Mouse (Mus musculus): Measurements from ENCODE around the gene Gnpnat1. TPM values are rescaled to one million over a fixed set of nuclear protein-coding genes. Genes with fewer than 3 reads are reported as not detected.

Gene Gnpnat1
- total RNA-seq, 2 experiments from 2014 or later: 14.7 to 18.8 TPM

DNA sequence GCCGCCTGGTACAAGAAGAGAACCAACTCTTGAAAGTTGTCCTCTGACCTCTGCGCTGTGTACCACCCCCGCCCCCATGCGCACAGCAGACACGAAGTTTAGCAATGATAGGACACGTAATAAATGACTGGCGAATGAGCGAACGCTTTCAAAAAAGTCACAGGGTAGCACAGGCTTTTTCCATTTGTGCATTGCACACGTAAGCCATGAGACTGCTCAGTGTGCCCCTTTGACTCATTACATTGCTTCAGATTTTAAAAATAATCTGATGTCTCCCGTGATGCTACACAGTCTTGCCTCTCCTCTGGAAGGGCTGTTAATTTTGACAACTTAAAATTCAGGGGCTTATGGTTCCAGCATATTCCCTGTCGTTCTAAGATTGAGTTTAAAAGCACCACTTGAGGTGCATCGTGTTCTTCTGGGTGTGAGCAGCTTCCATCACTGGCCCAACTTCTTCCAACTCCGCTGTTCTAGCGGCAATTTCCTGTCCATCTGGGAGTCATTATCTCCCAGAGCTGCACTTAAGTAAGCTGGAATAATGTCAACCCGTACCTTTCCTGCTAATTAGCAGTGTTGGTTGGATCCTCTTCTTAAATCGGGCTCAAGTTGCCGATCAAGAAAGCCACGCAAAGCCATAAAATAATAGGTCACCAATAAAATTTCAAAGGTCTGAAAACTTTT, 33.7 kb upstream of the Gnpnat1 start:
- no peak for DNase-seq (ENCODE audit: extremely low spot score in 1 of 2, low spot score in 2 of 2)
- Histone ChIP-seq H3K27ac (no peak overlapping the region), H3K4me3 (no peak overlapping the region)
- intact Hi-C loops (cut with DNase I): no loop called here
- no peak for TF ChIP-seq CTCF (IDR thresholded peaks at IDR 0.05)

- intact Hi-C loops (cut with DNase I): no loop called here
- no peak for DNase-seq (ENCODE audit: extremely low spot score in 1 of 2, low spot score in 2 of 2)
- peak; percentile 64 for TF ChIP-seq CTCF (IDR thresholded peaks at IDR 0.05)
- no peak overlapping the region for H3K27ac ChIP-seq
- H3K4me3 ChIP-seq: no peak overlapping the region
Measured at GRCm38 (mm10) chr14:45434220-45434619, 29.5 kb upstream of the Gnpnat1 start.

DNA sequence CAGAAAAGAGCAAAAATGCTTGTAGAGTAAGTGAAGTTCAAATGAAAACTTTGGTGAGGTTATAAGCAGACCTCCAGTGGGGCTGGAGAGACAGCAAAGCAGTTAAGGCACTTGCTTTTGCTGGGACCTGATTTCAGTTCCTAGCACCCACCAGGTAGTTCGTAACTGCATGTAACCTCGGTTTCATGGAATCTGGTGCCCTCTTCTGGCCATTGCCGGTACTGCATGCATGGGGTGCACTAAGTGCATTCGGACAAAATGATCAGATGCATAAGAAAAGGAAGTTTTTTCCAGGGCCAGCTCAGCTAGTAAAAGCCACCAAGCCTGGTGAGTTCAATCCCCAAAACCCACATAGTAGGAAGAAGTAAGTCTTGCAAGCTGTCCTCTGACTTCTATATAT, 27.3 kb upstream of the Gnpnat1 start:
- intact Hi-C loops (cut with DNase I): no loop called here
- Histone ChIP-seq H3K27ac (no peak overlapping the region), H3K4me3 (no peak overlapping the region)
- no peak for DNase-seq (ENCODE audit: extremely low spot score in 1 of 2, low spot score in 2 of 2)
- TF ChIP-seq CTCF (IDR thresholded peaks at IDR 0.05): peak; percentile 57

DNA sequence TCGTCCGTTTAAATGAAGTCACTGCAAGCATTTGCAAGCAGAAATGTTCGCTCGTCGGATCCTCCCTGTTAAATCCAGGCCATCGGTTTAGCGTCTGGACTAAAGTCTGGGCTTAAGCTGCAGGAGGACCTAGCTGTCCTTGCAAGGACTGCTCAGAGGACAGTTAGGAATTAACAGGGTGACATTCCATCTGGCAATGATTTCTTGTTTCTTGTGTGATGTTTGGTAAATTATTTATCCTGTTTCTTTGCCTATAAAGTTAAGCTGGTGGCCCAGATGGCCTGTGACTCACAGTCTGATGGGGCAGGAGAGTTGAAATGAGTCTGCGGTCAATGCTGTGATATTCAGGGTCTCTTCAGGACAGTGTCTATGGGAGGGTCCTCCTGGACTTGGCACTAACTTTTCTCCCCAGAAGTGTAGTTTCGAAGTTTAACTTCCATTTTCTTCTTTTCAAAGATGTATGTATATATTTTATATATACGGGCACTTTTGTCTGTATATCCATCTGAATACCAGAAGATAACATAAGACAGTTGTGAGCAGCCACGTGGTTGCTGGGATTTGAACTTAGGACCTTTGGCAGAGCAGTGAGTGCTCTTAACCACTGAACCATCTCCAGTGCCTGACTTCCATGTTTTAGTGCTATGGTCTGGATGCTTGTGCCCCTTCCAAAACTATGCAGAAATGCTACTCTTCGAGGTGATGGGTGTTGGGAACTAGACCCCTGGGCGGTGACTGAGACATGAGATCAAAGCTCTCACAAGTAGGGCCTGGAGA, 25.5 kb upstream of the Gnpnat1 start:
- DNase-seq (ENCODE audit: extremely low spot score in 1 of 2, low spot score in 2 of 2): no peak
- H3K4me3 ChIP-seq: no peak overlapping the region
- no peak overlapping the region for H3K27ac ChIP-seq
- TF ChIP-seq CTCF (IDR thresholded peaks at IDR 0.05): no peak
- intact Hi-C loops (cut with DNase I): no loop called here

- intact Hi-C loops (cut with DNase I): loop anchor here (1.0 to 10.0 kb wide), 5 partner anchors 117 to 1302 kb away; no protein-coding TSS in a partner anchor
- Histone ChIP-seq H3K27ac (no peak overlapping the region), H3K4me3 (no peak overlapping the region)
- TF ChIP-seq CTCF (IDR thresholded peaks at IDR 0.05): peak; percentile 84
- DNase-seq (ENCODE audit: extremely low spot score in 1 of 2, low spot score in 2 of 2): peak in 1 of 2 experiments; percentile 19
Measured at GRCm38 (mm10) chr14:45423220-45423619, 18.5 kb upstream of the Gnpnat1 start.

DNA sequence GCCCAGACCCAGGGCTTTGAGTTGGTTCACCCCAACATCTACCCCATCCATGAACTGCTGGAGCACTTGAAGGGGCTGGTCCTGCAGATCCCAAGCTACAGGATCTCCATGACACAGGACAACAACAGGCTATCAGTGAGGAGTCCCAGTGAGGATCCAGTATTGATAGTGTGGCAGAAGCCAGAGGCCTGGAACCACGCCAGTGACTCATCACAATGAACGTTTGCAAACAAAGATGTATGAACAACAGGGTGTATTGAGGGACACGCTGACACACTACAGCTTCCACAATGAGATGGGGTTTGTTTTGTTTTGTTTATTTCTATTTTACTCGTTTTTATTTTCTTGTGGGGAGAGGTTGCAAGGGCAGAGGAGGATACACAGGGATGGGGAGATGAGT, 17.7 kb upstream of the Gnpnat1 start:
- Histone ChIP-seq H3K27ac (no peak overlapping the region), H3K4me3 (no peak overlapping the region)
- DNase-seq (ENCODE audit: extremely low spot score in 1 of 2, low spot score in 2 of 2): no peak
- TF ChIP-seq CTCF (IDR thresholded peaks at IDR 0.05): no peak
- intact Hi-C loops (cut with DNase I): loop anchor here (2.0 to 10.0 kb wide), 3 partner anchors 178 to 1302 kb away; no protein-coding TSS in a partner anchor

GRCm38 (mm10) chr14:45419323-45419722, 14.6 kb upstream of the Gnpnat1 start:
- Histone ChIP-seq H3K4me3 (no peak overlapping the region), H3K27ac (no peak overlapping the region)
- no peak for DNase-seq (ENCODE audit: extremely low spot score in 1 of 2, low spot score in 2 of 2)
- TF ChIP-seq CTCF (IDR thresholded peaks at IDR 0.05): no peak
- intact Hi-C loops (cut with DNase I): no loop called here

DNA sequence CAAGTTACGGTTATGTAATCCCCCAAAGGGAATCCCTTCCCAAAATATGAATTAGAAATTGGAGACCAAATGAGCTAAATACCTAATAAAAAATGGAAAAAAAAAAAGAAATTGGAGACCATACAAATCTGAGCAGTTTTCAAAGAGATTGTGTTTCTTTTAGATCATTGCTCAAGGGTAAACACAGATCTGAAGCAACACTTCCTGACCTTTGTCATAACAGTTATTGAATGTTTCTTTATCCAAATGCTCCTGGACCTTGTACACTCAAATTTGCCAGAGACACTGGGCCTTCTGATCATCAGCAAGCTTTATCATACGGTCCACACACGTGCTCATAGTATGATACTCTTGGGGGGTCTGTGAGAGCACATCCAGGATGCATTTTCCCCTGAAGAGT, 13.8 kb upstream of the Gnpnat1 start:
- no peak for TF ChIP-seq CTCF (IDR thresholded peaks at IDR 0.05)
- Histone ChIP-seq H3K27ac (no peak overlapping the region), H3K4me3 (no peak overlapping the region)
- DNase-seq (ENCODE audit: extremely low spot score in 1 of 2, low spot score in 2 of 2): no peak
- intact Hi-C loops (cut with DNase I): no loop called here

DNA sequence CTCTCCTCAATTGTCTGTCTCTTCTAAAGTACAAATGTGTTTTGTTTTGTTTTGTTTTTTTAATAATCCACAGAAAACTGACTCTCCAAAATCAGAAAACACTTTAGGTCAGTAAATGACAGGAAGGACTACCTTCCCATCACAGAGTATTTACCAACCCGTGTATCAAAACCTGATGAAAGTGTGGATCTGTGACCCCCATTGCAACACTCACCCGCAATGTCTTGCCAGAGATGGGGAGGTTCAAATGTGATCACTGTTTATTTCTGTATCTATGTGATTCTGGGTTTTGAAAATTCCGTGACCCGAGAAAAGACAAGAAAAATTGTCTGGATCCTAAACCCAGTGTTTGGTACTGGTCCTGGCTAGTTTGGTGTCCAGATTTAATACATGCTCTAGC, 11.6 kb upstream of the Gnpnat1 start:
- H3K27ac ChIP-seq: no peak overlapping the region
- no peak for DNase-seq (ENCODE audit: extremely low spot score in 1 of 2, low spot score in 2 of 2)
- TF ChIP-seq CTCF (IDR thresholded peaks at IDR 0.05): no peak
- intact Hi-C loops (cut with DNase I): no loop called here
- no peak overlapping the region for H3K4me3 ChIP-seq

DNA sequence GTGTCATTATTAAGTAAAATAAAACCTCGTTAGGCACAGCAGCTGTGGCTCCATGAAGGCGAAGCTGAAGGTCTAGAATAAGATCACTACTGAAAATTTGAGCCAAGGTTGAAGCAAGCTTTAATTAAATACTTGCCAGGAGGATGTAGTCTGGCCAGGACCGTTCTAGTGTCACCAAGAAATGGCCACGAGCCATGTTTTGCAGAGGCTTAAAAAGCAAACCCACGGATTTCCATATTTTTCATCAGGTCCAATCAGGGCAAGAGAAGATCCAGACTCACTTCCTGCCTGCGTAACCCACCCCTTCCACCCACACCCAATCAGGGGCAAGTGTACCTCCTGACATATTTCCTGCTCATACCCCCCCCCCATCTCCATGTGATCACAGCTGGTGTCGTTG, 1.1 kb downstream of the Gnpnat1 start:
- no peak overlapping the region for H3K27ac ChIP-seq

GRCm38 (mm10) chr14:45399836-45400235, 4.9 kb downstream of the Gnpnat1 start:
- peak; percentile 26 for TF ChIP-seq CTCF (IDR thresholded peaks at IDR 0.05)
- no peak for DNase-seq (ENCODE audit: extremely low spot score in 1 of 2, low spot score in 2 of 2)
- H3K27ac ChIP-seq: no peak overlapping the region
- H3K4me3 ChIP-seq: no peak overlapping the region
- intact Hi-C loops (cut with DNase I): no loop called here

More for the DNA sequence above, 1.1 kb downstream of the Gnpnat1 start:
- intact Hi-C loops (cut with DNase I): no loop called here
- TF ChIP-seq CTCF (IDR thresholded peaks at IDR 0.05): no peak
- DNase-seq (ENCODE audit: extremely low spot score in 1 of 2, low spot score in 2 of 2): no peak
- no peak overlapping the region for H3K4me3 ChIP-seq

DNA sequence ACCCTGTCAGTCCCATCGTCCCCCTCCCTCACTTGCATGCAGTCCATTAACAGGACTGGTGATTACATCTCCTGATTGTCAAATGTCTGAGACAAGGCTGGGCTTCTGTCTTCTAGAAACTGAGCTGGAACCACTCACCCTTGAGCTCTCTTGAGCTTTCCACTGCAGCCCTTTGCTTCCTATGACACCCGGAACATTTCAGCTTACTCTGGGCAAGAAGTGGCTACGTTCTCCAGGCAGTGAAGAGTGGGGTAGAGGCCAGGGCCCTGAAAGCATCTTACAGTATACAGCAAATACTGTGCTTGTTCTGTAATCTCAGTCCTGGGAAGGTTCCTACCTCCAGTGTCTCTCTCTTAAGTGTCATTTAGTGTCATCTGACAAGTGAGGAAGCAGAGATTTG, 15.5 kb downstream of the Gnpnat1 start:
- no peak for DNase-seq (ENCODE audit: extremely low spot score in 1 of 2, low spot score in 2 of 2)

More for the DNA sequence above, 15.5 kb downstream of the Gnpnat1 start:
- no peak for TF ChIP-seq CTCF (IDR thresholded peaks at IDR 0.05)
- H3K27ac ChIP-seq: peak overlapping the region; percentile 93
- peak overlapping the region; percentile 92 for H3K4me3 ChIP-seq
- intact Hi-C loops (cut with DNase I): no loop called here
